Mouse (Mus musculus): ENCODE measurements around the gene Kxd1.

Gene Kxd1

DNA sequence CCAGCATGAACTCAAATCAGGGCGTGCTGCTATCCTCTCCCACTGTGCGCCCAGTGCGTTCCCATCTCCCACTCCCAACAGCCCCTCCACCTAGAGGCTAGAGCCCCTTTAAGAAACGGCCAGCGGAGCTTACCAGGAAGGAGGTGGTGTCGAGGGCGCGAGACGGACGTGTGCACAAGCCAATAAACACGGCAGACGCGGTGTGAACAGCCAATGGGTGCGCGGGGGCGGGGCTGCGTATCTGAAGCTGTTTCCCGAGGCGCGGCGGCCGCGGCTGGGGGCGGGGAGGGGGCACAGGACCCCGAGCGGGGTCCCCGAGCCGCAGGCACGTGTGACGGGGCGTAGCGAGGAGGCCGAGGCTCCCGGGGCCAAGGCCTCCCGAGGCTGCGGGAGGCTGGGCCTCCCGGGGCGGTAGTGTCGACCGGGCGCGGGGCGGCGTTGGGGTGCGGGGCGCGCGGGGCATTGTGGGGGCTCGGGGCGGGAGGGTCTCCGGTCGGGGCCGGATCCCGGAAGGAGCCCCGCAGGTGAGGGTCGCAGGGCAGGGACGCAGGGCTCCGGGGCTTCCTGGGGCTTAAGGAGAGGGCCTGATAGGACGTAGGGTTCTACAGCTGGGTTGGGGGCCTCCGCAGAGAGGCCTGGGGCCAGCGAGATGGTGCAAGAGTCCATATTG, at the start of gene Kxd1, which contains the start of gene Fkbp8:
Gene Kxd1 (minus strand): TSS at position 445 of the 670 bp plus-strand sequence.
Gene Fkbp8 (plus strand): TSS at position 213 of the 670 bp plus-strand sequence.
- peak; percentile 100 for DNase-seq

- no peak for DNase-seq
Observed at GRCm38 (mm10) chr8:70577207-70577606, 49.5 kb upstream of the Kxd1 start.

DNA sequence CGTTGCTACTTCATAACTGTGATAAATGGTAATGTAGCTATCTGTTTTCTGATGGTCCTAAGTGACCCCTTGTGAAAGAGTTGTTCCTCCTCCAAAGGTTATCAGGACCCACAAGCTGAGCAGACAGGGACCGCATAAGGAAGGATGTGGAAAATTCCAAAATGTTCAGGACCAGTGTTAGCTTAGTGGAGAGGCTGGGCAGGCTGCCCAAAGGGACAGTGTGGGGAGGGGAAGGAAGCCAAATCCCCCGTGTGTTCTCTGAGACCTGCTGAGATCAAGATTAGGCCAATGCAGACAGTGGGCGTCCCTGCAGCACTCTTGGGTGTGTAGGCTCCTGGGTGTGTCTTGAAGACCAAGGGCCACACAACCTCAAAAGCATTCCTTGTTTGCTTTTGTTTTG, 47.2 kb upstream of the Kxd1 start:
- peak; percentile 77 for DNase-seq

DNA sequence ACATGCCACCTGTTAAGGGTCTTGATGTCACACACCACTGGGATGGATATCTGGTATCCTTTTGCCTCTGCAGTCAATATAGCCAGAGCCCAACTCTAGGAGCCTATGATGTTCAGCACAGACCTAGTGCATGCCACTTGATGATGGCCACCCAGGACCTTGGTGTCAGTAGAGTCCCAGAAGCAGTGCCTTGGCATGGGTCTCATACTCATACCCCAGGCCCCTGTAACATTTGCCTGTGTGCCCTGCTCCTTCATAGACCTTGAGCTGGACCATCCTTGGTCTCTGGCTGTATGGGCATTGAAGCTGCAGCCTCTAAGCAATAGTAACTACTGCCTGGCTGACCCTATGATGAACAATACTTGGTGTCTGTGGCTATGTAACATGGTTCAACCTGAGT, 46.5 kb upstream of the Kxd1 start:
- no peak for DNase-seq

DNA sequence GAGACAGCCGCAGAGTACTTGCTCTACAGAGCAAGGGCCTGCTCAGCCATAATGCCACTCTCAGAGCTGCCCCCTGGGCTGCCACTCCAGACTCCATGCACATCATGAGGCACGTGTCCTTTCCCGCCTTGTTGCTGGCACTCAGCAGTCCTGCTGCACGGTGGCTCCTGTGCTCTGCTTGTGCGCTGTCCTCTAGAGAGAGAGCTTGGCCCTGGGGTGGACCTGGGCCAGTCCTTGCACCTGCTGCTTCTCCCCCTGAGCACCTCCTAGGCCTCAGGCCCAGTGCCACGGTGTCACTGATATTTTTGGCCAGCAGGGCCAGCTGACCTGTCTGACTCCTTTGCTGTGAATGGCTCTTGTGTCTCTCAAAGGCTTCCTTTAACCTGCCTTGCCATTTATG, 43.2 kb upstream of the Kxd1 start:
- no peak for DNase-seq

DNA sequence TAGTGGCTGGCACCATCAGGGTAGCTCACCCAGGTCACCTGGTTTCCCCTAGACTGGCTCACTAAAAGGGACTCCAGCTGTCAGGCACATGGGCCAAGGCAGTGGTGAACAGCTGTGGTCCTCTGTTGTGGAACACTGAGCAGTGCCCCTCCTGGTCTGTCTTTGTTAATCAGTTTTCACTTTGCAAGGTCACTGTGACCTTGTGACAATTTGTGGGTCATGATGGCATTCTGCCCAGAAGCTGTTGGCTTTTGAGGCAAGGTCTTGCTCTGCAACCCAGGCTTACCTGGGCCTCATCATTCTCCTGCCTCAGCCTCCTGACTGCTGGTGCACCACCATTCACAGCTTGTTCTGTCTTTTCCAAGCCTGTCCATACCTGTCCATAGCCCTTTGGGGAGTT, 42.6 kb upstream of the Kxd1 start:
- DNase-seq, result no peak

DNA sequence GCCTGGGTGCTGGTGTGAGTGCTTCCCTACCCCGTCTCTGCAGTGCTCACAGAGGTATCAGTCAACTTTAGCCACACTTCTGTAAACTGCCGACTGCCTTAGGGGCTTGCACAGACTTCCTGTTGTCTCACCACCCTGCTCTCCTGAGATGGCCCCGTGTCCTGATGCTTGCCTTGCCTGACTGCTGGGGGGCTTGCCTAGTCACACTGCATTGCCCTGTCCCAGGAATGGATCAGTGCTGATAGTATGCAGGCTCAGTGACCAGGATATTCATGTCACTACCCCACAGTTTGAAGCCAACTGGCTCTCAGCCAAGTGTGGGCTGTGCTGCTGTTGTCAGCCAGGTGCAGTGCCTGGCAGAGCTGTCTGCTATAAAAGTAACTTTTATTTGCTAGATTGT, 37.8 kb upstream of the Kxd1 start:
- DNase-seq, result peak; percentile 62

- DNase-seq, result no peak
Observed at GRCm38 (mm10) chr8:70564696-70565235, 37.0 kb upstream of the Kxd1 start.

GRCm38 (mm10) chr8:70563763-70564387, 36.1 kb upstream of the Kxd1 start:
- DNase-seq, result no peak

- DNase-seq, result no peak
Observed at GRCm38 (mm10) chr8:70562802-70563201, 35.0 kb upstream of the Kxd1 start.

- DNase-seq, result no peak
Observed at GRCm38 (mm10) chr8:70561809-70562535, 34.2 kb upstream of the Kxd1 start.

GRCm38 (mm10) chr8:70561357-70561756, 33.6 kb upstream of the Kxd1 start:
- no peak for DNase-seq

- DNase-seq, result no peak
Observed at GRCm38 (mm10) chr8:70560564-70560963, 32.8 kb upstream of the Kxd1 start.

DNA sequence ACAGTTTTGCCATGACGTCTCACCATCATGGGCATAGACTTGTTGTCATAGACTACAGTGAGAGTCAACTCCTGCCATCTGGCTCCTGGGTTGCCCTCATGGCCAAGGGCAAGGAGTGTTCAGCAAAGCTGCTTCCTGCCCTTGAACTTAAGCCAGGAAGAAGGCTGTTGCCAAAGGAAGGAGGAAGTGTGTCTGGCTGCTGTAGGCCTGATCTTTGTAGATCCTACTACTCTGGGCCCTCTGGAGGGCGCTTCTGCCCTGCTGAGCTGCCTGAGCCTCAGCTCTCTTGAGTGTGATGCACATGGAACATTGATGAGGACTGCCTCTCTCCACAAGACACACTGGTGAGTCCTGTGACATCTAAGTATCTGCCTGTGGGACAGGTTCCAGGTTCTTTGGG, 32.3 kb upstream of the Kxd1 start:
- DNase-seq, result peak; percentile 61

GRCm38 (mm10) chr8:70558983-70559382, 31.2 kb upstream of the Kxd1 start:
- DNase-seq, result no peak

DNA sequence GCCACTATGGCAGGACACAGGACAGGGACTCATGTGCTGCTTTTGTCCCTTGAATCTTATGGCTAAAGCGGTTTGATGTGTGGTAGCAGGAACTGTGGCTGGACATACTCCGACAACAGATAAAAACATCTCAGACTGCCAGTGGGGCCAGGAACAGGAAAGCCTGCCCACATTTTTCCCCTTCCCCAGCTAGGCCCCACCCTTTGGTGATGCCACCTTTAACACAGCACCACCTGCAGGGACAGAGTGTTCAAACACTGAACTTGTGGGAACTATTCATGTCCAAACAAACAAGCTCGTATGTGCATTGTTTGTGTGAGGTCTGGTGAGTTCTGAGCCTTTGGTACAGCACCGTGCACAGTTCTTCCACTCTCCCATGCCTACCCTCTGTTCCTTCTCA, 30.6 kb upstream of the Kxd1 start:
- DNase-seq, result no peak

DNA sequence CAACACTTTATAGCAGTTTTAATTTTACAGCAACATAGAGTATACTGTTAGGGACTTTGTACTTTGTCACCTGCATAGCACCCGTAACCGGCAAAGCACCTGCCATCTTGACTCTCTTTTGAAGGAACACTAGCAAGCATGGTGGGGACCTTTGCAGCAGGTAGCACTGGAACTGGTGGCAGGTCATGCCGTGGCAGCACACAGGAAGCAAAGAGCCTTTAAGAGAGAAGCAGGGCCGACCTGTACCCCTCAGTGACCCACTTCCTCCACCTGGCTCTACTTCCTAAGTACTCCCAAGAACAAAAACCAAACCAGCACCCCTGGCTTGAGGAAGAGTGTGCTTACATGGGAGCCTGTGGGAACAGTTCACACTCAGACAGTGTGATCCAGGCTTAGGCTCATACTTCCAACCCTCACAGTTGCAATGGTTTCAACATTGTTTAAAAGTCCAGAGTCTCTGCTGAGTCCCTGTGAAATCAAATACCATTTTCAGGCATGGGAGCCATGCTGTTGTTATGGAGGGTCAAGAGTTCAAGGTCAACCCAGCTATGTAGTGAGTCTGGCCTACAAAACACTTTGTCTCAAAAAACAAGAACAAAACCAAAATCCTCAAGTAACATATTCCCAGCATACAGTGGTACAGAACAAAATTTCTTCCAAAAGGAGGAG, 27.5 kb upstream of the Kxd1 start:
- DNase-seq, result no peak

GRCm38 (mm10) chr8:70553740-70554139, 26.0 kb upstream of the Kxd1 start:
- DNase-seq, result peak; percentile 59

GRCm38 (mm10) chr8:70552836-70553235, 25.1 kb upstream of the Kxd1 start:
- DNase-seq, result no peak

- no peak for DNase-seq
Observed at GRCm38 (mm10) chr8:70551558-70552161, 23.9 kb upstream of the Kxd1 start.

DNA sequence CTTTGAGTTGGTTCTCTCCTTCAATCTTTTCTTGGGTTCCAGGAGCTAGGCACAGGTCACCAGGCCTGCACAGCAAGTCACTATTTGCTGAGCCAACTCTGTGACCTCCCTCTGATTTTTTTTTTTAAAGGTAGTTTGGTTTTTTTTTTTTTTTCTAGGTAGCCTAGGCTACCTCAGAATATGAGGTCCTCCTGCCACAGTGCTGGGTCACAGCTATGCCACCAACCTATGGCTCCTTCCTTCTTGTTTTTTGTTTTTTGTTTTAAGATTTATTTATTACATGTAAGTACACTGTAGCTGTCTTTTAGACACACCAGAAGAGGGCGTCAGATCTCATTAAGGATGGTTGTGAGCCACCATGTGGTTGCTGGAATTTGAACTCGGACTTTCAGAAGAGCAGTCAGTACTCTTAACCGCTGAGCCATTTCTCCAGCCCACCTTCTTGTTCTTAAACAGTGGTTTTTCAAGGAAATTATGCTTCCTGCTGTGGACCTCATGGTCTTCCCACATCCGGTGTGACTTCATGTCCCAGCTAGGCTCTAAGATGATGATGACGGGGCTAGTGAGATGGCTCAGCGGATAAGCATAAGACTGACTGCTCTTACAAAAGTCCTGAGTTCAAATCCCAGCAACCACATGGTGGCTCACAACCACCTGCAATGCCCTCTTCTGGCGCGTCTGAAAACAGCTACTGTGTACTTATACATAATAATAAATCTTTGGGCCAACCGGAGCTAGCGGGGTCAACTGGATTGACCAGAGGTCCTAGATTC, 21.8 kb upstream of the Kxd1 start:
- DNase-seq, result no peak

DNA sequence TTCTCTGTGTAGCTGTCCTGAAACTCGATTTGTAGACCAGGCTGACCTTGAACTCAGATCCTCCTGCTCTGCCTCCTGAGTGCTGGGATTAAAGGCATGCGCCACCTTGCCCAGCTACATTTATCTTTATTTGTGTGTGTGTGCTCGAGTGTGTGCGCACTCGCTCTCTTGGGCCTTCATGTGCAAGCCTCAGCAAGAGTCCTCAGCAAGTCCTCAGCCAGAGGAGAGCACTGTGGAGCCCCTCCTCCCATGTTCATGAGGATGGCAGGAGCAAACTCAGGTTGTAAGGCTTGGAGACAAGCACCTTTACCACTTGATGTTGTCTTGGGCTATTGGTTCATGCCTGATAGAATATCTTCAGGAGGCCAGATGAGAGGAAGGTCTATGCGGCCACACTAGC, 20.0 kb upstream of the Kxd1 start:
- DNase-seq, result no peak

All from kidney, adult 18-20 months (tissue).